Mouse (Mus musculus): ENCODE data around the gene Mia. TPM values are rescaled to one million over a fixed set of nuclear protein-coding genes. Genes with fewer than 3 reads are reported as not detected.

Gene Mia
- 0.74 and 0.76 TPM in 2 replicates for polyA plus RNA-seq (2015; fragmentation: Nextera tagmentation; extraction: Ambion mirVana)

GRCm38 (mm10) chr7:27180837-27181695, at the start of gene Mia, which contains the start of gene Gm21983:
Gene Mia, minus strand, starts transcription at chr7:27181157.
Gene Gm21983, minus strand, starts transcription at chr7:27181086.
- Histone ChIP-seq H3K27ac (ENCODE audit: low read length) (no peak within 1 kb of the TSS), H3K4me3 (ENCODE audit: low read depth, low read length) (no peak within 1 kb of the TSS), H3K36me3 (ENCODE audit: control insufficient read depth, insufficient read depth) (peaks cover 14% of the 10 kb centered on the region), H3K9ac (ENCODE audit: low read depth, low read length) (no peak within 1 kb of the TSS), H3K4me2 (ENCODE audit: low read depth, low read length) (no peak within 1 kb of the TSS), H3K4me1 (ENCODE audit: control insufficient read depth, low read depth, low read length) (peaks cover 19% of the 10 kb centered on the region), H3K27me3 (ENCODE audit: control insufficient read depth, insufficient read depth, low read depth, low read length) (no peaks in the 10 kb centered on the region), H3K9me3 (replicated peaks; ENCODE audit: control insufficient read depth, low read length) (no peaks in the 10 kb centered on the region)
- no peak for ATAC-seq (ENCODE audit: low read depth)
- WGBS (ENCODE audit: insufficient replicate concordance), result 62% methylated on average over 14 of the region's 14 CpGs

GRCm38 (mm10) chr7:27228865-27229264, 47.9 kb upstream of the Mia start:
- Histone ChIP-seq H3K4me2 (ENCODE audit: low read depth, low read length) (peak overlapping the region; percentile 91), H3K36me3 (ENCODE audit: control insufficient read depth, insufficient read depth) (no peaks in the 10 kb centered on the region), H3K27ac (ENCODE audit: low read length) (peak overlapping the region; percentile 79), H3K9ac (ENCODE audit: low read depth, low read length) (peak overlapping the region; percentile 91), H3K9me3 (replicated peaks; ENCODE audit: control insufficient read depth, low read length) (no peaks in the 10 kb centered on the region), H3K4me1 (ENCODE audit: control insufficient read depth, low read depth, low read length) (peaks cover 49% of the 10 kb centered on the region), H3K27me3 (ENCODE audit: control insufficient read depth, insufficient read depth, low read depth, low read length) (no peaks in the 10 kb centered on the region), H3K4me3 (ENCODE audit: low read depth, low read length) (peak overlapping the region; percentile 92)
- WGBS (ENCODE audit: insufficient replicate concordance), result 17% methylated on average over 6 of the region's 6 CpGs
- no peak for ATAC-seq (ENCODE audit: low read depth)

GRCm38 (mm10) chr7:27228281-27228821, 47.4 kb upstream of the Mia start, which contains the start of gene Itpkc:
Gene Itpkc, minus strand, starts transcription at chr7:27228661.
- peaks cover 48% of the 10 kb centered on the region for H3K4me1 ChIP-seq (ENCODE audit: control insufficient read depth, low read depth, low read length)
- no peaks in the 10 kb centered on the region for H3K27me3 ChIP-seq (ENCODE audit: control insufficient read depth, insufficient read depth, low read depth, low read length)
- H3K9ac ChIP-seq (ENCODE audit: low read depth, low read length), result peak within 1 kb of the TSS; percentile 91
- peak within 1 kb of the TSS; percentile 92 for H3K4me3 ChIP-seq (ENCODE audit: low read depth, low read length)
- peak; percentile 81 for ATAC-seq (ENCODE audit: low read depth)
- 0% methylated on average over 48 of the region's 49 CpGs for WGBS (ENCODE audit: insufficient replicate concordance)
- H3K27ac ChIP-seq (ENCODE audit: low read length), result peak within 1 kb of the TSS; percentile 79
- peak within 1 kb of the TSS; percentile 91 for H3K4me2 ChIP-seq (ENCODE audit: low read depth, low read length)
- no peaks in the 10 kb centered on the region for H3K36me3 ChIP-seq (ENCODE audit: control insufficient read depth, insufficient read depth)
- H3K9me3 ChIP-seq (replicated peaks; ENCODE audit: control insufficient read depth, low read length), result no peaks in the 10 kb centered on the region

- Histone ChIP-seq H3K9me3 (replicated peaks; ENCODE audit: control insufficient read depth, low read length) (no peaks in the 10 kb centered on the region), H3K4me3 (ENCODE audit: low read depth, low read length) (peak overlapping the region; percentile 92), H3K9ac (ENCODE audit: low read depth, low read length) (peak overlapping the region; percentile 91), H3K4me2 (ENCODE audit: low read depth, low read length) (peak overlapping the region; percentile 91), H3K4me1 (ENCODE audit: control insufficient read depth, low read depth, low read length) (peaks cover 53% of the 10 kb centered on the region), H3K27me3 (ENCODE audit: control insufficient read depth, insufficient read depth, low read depth, low read length) (no peaks in the 10 kb centered on the region), H3K27ac (ENCODE audit: low read length) (peak overlapping the region; percentile 76), H3K36me3 (ENCODE audit: control insufficient read depth, insufficient read depth) (no peaks in the 10 kb centered on the region)
- no peak for ATAC-seq (ENCODE audit: low read depth)
- WGBS (ENCODE audit: insufficient replicate concordance), result 11% methylated on average over 10 of the region's 10 CpGs
These were observed 46.7 kb upstream of the Mia start for GRCm38 (mm10) chr7:27227676-27228075.

- Histone ChIP-seq H3K4me3 (ENCODE audit: low read depth, low read length) (peak overlapping the region; percentile 92), H3K9me3 (replicated peaks; ENCODE audit: control insufficient read depth, low read length) (no peaks in the 10 kb centered on the region), H3K36me3 (ENCODE audit: control insufficient read depth, insufficient read depth) (no peaks in the 10 kb centered on the region), H3K4me1 (ENCODE audit: control insufficient read depth, low read depth, low read length) (peaks cover 52% of the 10 kb centered on the region), H3K27me3 (ENCODE audit: control insufficient read depth, insufficient read depth, low read depth, low read length) (no peaks in the 10 kb centered on the region), H3K4me2 (ENCODE audit: low read depth, low read length) (peak overlapping the region; percentile 91), H3K9ac (ENCODE audit: low read depth, low read length) (peak overlapping the region; percentile 4), H3K27ac (ENCODE audit: low read length) (no peak overlapping the region)
- 39% methylated on average over 9 of the region's 9 CpGs for WGBS (ENCODE audit: insufficient replicate concordance)
- no peak for ATAC-seq (ENCODE audit: low read depth)
These were observed 46.3 kb upstream of the Mia start for GRCm38 (mm10) chr7:27227276-27227675.

- Histone ChIP-seq H3K4me1 (ENCODE audit: control insufficient read depth, low read depth, low read length) (peaks cover 58% of the 10 kb centered on the region), H3K4me2 (ENCODE audit: low read depth, low read length) (no peak overlapping the region), H3K9me3 (replicated peaks; ENCODE audit: control insufficient read depth, low read length) (no peaks in the 10 kb centered on the region), H3K27ac (ENCODE audit: low read length) (no peak overlapping the region), H3K9ac (ENCODE audit: low read depth, low read length) (0 out of 2 replicates have a peak overlapping the region, but pooled peaks have one; percentile 13), H3K27me3 (ENCODE audit: control insufficient read depth, insufficient read depth, low read depth, low read length) (no peaks in the 10 kb centered on the region), H3K36me3 (ENCODE audit: control insufficient read depth, insufficient read depth) (no peaks in the 10 kb centered on the region), H3K4me3 (ENCODE audit: low read depth, low read length) (no peak overlapping the region)
- 74% methylated on average over 11 of the region's 11 CpGs for WGBS (ENCODE audit: insufficient replicate concordance)
- no peak for ATAC-seq (ENCODE audit: low read depth)
These were observed 44.1 kb upstream of the Mia start for GRCm38 (mm10) chr7:27224877-27225575.

GRCm38 (mm10) chr7:27222538-27222937, 41.6 kb upstream of the Mia start:
- 30% methylated on average over 1 of the region's 1 CpGs for WGBS (ENCODE audit: insufficient replicate concordance)
- Histone ChIP-seq H3K27ac (ENCODE audit: low read length) (no peak overlapping the region), H3K9me3 (replicated peaks; ENCODE audit: control insufficient read depth, low read length) (no peaks in the 10 kb centered on the region), H3K4me3 (ENCODE audit: low read depth, low read length) (no peak overlapping the region), H3K4me2 (ENCODE audit: low read depth, low read length) (no peak overlapping the region), H3K36me3 (ENCODE audit: control insufficient read depth, insufficient read depth) (no peaks in the 10 kb centered on the region), H3K9ac (ENCODE audit: low read depth, low read length) (no peak overlapping the region), H3K4me1 (ENCODE audit: control insufficient read depth, low read depth, low read length) (peaks cover 48% of the 10 kb centered on the region), H3K27me3 (ENCODE audit: control insufficient read depth, insufficient read depth, low read depth, low read length) (no peaks in the 10 kb centered on the region)
- ATAC-seq (ENCODE audit: low read depth), result no peak; the same call in 1 of the 2 replicates

- WGBS (ENCODE audit: insufficient replicate concordance), result 65% methylated on average over 6 of the region's 6 CpGs
- no peak for ATAC-seq (ENCODE audit: low read depth)
- H3K9ac ChIP-seq (ENCODE audit: low read depth, low read length), result no peak overlapping the region
- no peaks in the 10 kb centered on the region for H3K27me3 ChIP-seq (ENCODE audit: control insufficient read depth, insufficient read depth, low read depth, low read length)
- H3K4me2 ChIP-seq (ENCODE audit: low read depth, low read length), result no peak overlapping the region
- no peak overlapping the region for H3K27ac ChIP-seq (ENCODE audit: low read length)
- H3K9me3 ChIP-seq (replicated peaks; ENCODE audit: control insufficient read depth, low read length), result no peaks in the 10 kb centered on the region
- no peak overlapping the region for H3K4me3 ChIP-seq (ENCODE audit: low read depth, low read length)
- H3K36me3 ChIP-seq (ENCODE audit: control insufficient read depth, insufficient read depth), result no peaks in the 10 kb centered on the region
- peaks cover 43% of the 10 kb centered on the region for H3K4me1 ChIP-seq (ENCODE audit: control insufficient read depth, low read depth, low read length)
These were observed 41.0 kb upstream of the Mia start for GRCm38 (mm10) chr7:27221939-27222338.
